ENCODE assay signal across 16 mouse cellular contexts in the genomic region with DNA sequence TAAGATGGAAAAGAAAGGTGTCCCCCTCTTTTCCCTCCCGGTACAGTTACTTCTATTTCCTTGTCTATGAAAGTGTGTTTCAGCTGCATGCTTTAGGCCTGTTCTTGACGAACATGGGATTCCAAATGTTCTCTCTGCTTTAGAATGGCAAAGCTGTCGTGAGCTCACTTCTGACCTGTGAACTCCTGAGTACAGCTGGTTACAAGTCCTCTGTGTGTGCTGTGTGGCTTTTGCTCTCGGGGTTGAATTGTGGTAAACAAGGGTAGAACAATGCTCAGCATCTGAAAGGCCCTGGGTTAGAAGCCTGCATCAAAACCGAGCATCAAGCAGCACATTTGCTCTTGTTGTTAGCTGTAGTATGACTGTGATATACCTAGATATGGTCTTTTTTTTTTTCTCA. TPM values are rescaled to one million over a fixed set of nuclear protein-coding genes. Genes with fewer than 3 reads are reported as not detected.
DNase-seq lines count a peak whose midpoint lies in the region; ATAC-seq and TF ChIP-seq lines count a peak whose summit lies in the region.
"Had no signal": no experiment of that assay in that cellular context is flagged by ENCODE, and none has a peak within 500 bp of the region (broad histone marks: within the 10 kb centered on the region; RNA-seq: fewer than 3 reads in every experiment).

No protein-coding gene starts in this region.

- peaks cover under 1% of the 10 kb centered on the region; the same call in 1 of the 2 replicates for H3K36me3 ChIP-seq in heart, embryonic 13.5 days
- no peaks in the 10 kb centered on the region for H3K36me3 ChIP-seq in kidney, postnatal 0 days (ENCODE audit: insufficient read depth, low read length)
- no peaks in the 10 kb centered on the region for H3K36me3 ChIP-seq in liver, embryonic 11.5 days (ENCODE audit: control insufficient read depth, insufficient read depth, low read length)
- H3K36me3 ChIP-seq: forebrain, embryonic 15.5 days; hindbrain, embryonic 10.5 days; midbrain, embryonic 12.5 days had no signal

- H3K4me3 ChIP-seq in heart, embryonic 13.5 days, result no peak overlapping the region
- H3K4me3 ChIP-seq in kidney, postnatal 0 days (replicated peaks; ENCODE audit: low read depth, low read length), result no peak overlapping the region
- H3K4me3 ChIP-seq in liver, embryonic 11.5 days (ENCODE audit: low read depth, low read length), result no peak overlapping the region
- H3K4me3 ChIP-seq: forebrain, embryonic 15.5 days; hindbrain, embryonic 10.5 days; midbrain, embryonic 12.5 days had no signal

- peak overlapping the region; percentile 42; the same call in 1 of the 2 replicates for H3K9ac ChIP-seq in heart, embryonic 13.5 days
- no peak overlapping the region for H3K9ac ChIP-seq in kidney, postnatal 0 days (ENCODE audit: low read depth, low read length)
- H3K9ac ChIP-seq in liver, embryonic 11.5 days (ENCODE audit: low read depth, low read length), result no peak overlapping the region
- H3K9ac ChIP-seq: forebrain, embryonic 15.5 days; midbrain, embryonic 12.5 days had no signal

- no peak for ATAC-seq in heart, embryonic 13.5 days (ENCODE audit: extremely low read depth, insufficient number of reproducible peaks, low FRiP score, low TSS enrichment)
- no peak for ATAC-seq in kidney, postnatal 0 days (replicated peaks; ENCODE audit: low FRiP score, low read depth)
- ATAC-seq in liver, embryonic 11.5 days (replicated peaks; ENCODE audit: low FRiP score), result no peak
- ATAC-seq: forebrain, embryonic 15.5 days had no signal

- no peak for DNase-seq in heart, adult 9 months (ENCODE audit: low spot score in 2 of 2)
- no peak for DNase-seq in kidney, postnatal 0 days (ENCODE audit: low spot score)
- DNase-seq in kidney, postnatal 36 days, result no peak
- DNase-seq in NIH3T3 (ENCODE audit: low read depth), result peak; percentile 57
- no peak for DNase-seq in liver, embryonic 11.5 days (ENCODE audit: low spot score)
- no peak for DNase-seq in adrenal gland, adult 2 months
- no peak for DNase-seq in adrenal gland, adult 8-10 months
- DNase-seq: adrenal gland, postnatal 14 days; cerebellum, adult 9-11 months; left cerebral cortex, postnatal 4 days; right cerebral cortex, adult 18-20 months; thymus, postnatal 25 days had no signal

- 60% methylated on average over 5 of the region's 5 CpGs for WGBS in heart, embryonic 13.5 days
- WGBS in kidney, postnatal 0 days, result 72% methylated on average over 5 of the region's 5 CpGs
- WGBS in liver, embryonic 11.5 days, result 66% methylated on average over 5 of the region's 5 CpGs

- peak overlapping the region; percentile 93 for H3K27ac ChIP-seq in heart, embryonic 13.5 days (replicated peaks)
- peak overlapping the region; percentile 81 for H3K27ac ChIP-seq in kidney, postnatal 0 days
- H3K27ac ChIP-seq in liver, embryonic 11.5 days (ENCODE audit: low read depth, low read length), result peak overlapping the region; percentile 73
- H3K27ac ChIP-seq: forebrain, embryonic 15.5 days; hindbrain, embryonic 10.5 days; midbrain, embryonic 12.5 days had no signal

- H3K4me2 ChIP-seq in heart, embryonic 13.5 days, result no peak overlapping the region
- no peak overlapping the region for H3K4me2 ChIP-seq in kidney, postnatal 0 days (ENCODE audit: low read length)
- no peak overlapping the region for H3K4me2 ChIP-seq in liver, embryonic 11.5 days
- H3K4me2 ChIP-seq: forebrain, embryonic 15.5 days; midbrain, embryonic 12.5 days had no signal

- peaks cover 18% of the 10 kb centered on the region for H3K4me1 ChIP-seq in heart, embryonic 13.5 days
- no peaks in the 10 kb centered on the region for H3K4me1 ChIP-seq in kidney, postnatal 0 days (replicated peaks; ENCODE audit: insufficient read depth, low read length)
- peaks cover 5% of the 10 kb centered on the region; the same call in 1 of the 2 replicates for H3K4me1 ChIP-seq in liver, embryonic 11.5 days (replicated peaks; ENCODE audit: control insufficient read depth, insufficient read depth, low read length)
- H3K4me1 ChIP-seq: forebrain, embryonic 15.5 days; midbrain, embryonic 12.5 days had no signal

- H3K27me3 ChIP-seq in heart, embryonic 13.5 days (replicated peaks), result no peaks in the 10 kb centered on the region
- H3K27me3 ChIP-seq in kidney, postnatal 0 days (ENCODE audit: insufficient read depth, low read length), result no peaks in the 10 kb centered on the region
- H3K27me3 ChIP-seq in liver, embryonic 11.5 days (replicated peaks; ENCODE audit: control insufficient read depth, insufficient read depth, low read length), result no peaks in the 10 kb centered on the region
- H3K27me3 ChIP-seq: forebrain, embryonic 15.5 days; midbrain, embryonic 12.5 days had no signal

- H3K9me3 ChIP-seq in heart, embryonic 13.5 days, result peaks cover 1% of the 10 kb centered on the region; the same call in 1 of the 2 replicates
- H3K9me3 ChIP-seq in kidney, postnatal 0 days (replicated peaks; ENCODE audit: low read length), result no peaks in the 10 kb centered on the region
- H3K9me3 ChIP-seq in liver, embryonic 11.5 days (ENCODE audit: control insufficient read depth, low read length), result no peaks in the 10 kb centered on the region
- H3K9me3 ChIP-seq: forebrain, embryonic 15.5 days; hindbrain, embryonic 10.5 days; midbrain, embryonic 12.5 days had no signal

- TF ChIP-seq CTCF in kidney, postnatal 0 days (IDR thresholded peaks at IDR 0.05; ENCODE audit: low read depth), result no peak

RNA-seq across cellular contexts. Expression of a gene that starts 6.3 kb away (rescaled TPM):
- polyA plus RNA-seq in heart, embryonic 13.5 days (2015; fragmentation: Nextera tagmentation; extraction: Ambion mirVana), result 18.0 and 19.8 TPM in 2 replicates
- polyA plus RNA-seq in kidney, postnatal 0 days (2015; fragmentation: Nextera tagmentation; extraction: Ambion mirVana), result 49.7 and 50.5 TPM in 2 replicates
- polyA plus RNA-seq in liver, embryonic 11.5 days (2014; fragmentation: Nextera tagmentation; extraction: Ambion mirVana), result 33.7 and 35.9 TPM in 2 replicates
- total RNA-seq in adrenal gland, adult 2 months (2021), result 10 to 100 TPM; 16.0 to 23.1 TPM
- polyA plus RNA-seq in adrenal gland, adult 2 months (2012; rRNA removed), result 14.5 and 16.2 TPM in 2 replicates
- 10 to 100 TPM; 20.9 to 28.1 (median 23.5) TPM for total RNA-seq in adrenal gland, adult 8-10 months (2022)

RNA-seq across cellular contexts. Expression of a gene that starts 14.6 kb away (rescaled TPM):
- polyA plus RNA-seq in heart, embryonic 13.5 days (2015; fragmentation: Nextera tagmentation; extraction: Ambion mirVana), result 10.9 and 12.3 TPM in 2 replicates
- polyA plus RNA-seq in kidney, postnatal 0 days (2015; fragmentation: Nextera tagmentation; extraction: Ambion mirVana), result 17.2 and 18.6 TPM in 2 replicates
- 14.9 and 18.5 TPM in 2 replicates for polyA plus RNA-seq in liver, embryonic 11.5 days (2014; fragmentation: Nextera tagmentation; extraction: Ambion mirVana)
- 10 to 100 TPM; 14.7 to 24.6 TPM for total RNA-seq in adrenal gland, adult 2 months (2021)
- 34.1 and 37.2 TPM in 2 replicates for polyA plus RNA-seq in adrenal gland, adult 2 months (2012; rRNA removed)
- total RNA-seq in adrenal gland, adult 8-10 months (2022), result 10 to 100 TPM; 20.4 to 25.9 (median 22.7) TPM

RNA-seq across cellular contexts. Expression of a gene that starts 14.8 kb away (rescaled TPM):
- polyA plus RNA-seq in heart, embryonic 13.5 days (2015; fragmentation: Nextera tagmentation; extraction: Ambion mirVana), result 27.1 and 28.0 TPM in 2 replicates
- 35.0 and 37.4 TPM in 2 replicates for polyA plus RNA-seq in kidney, postnatal 0 days (2015; fragmentation: Nextera tagmentation; extraction: Ambion mirVana)
- 32.6 and 33.3 TPM in 2 replicates for polyA plus RNA-seq in liver, embryonic 11.5 days (2014; fragmentation: Nextera tagmentation; extraction: Ambion mirVana)
- total RNA-seq in adrenal gland, adult 2 months (2021), result 1 to 10 TPM; 7.0 to 9.8 TPM
- polyA plus RNA-seq in adrenal gland, adult 2 months (2012; rRNA removed), result 7.1 and 9.0 TPM in 2 replicates
- total RNA-seq in adrenal gland, adult 8-10 months (2022), result 10 to 100 TPM in 2 of 4 experiments, 1 to 10 TPM in 2; 9.3 to 16.1 (median 12.2) TPM

RNA-seq across cellular contexts. Expression of a gene that starts 36.4 kb away (rescaled TPM):
- polyA plus RNA-seq in heart, embryonic 13.5 days (2015; fragmentation: Nextera tagmentation; extraction: Ambion mirVana), result 52.4 and 53.9 TPM in 2 replicates
- polyA plus RNA-seq in kidney, postnatal 0 days (2015; fragmentation: Nextera tagmentation; extraction: Ambion mirVana), result 55.3 and 57.4 TPM in 2 replicates
- 60.4 and 63.0 TPM in 2 replicates for polyA plus RNA-seq in liver, embryonic 11.5 days (2014; fragmentation: Nextera tagmentation; extraction: Ambion mirVana)
- total RNA-seq in adrenal gland, adult 2 months (2021), result 10 to 100 TPM; 68.0 to 76.1 TPM
- polyA plus RNA-seq in adrenal gland, adult 2 months (2012; rRNA removed), result 10.3 and 10.7 TPM in 2 replicates
- total RNA-seq in adrenal gland, adult 8-10 months (2022), result 10 to 100 TPM; 57.2 to 75.2 (median 66.6) TPM

RNA-seq across cellular contexts. Expression of a gene that starts 37.3 kb away (rescaled TPM):
- polyA plus RNA-seq in heart, embryonic 13.5 days (2015; fragmentation: Nextera tagmentation; extraction: Ambion mirVana), result 27.3 and 29.9 TPM in 2 replicates
- polyA plus RNA-seq in kidney, postnatal 0 days (2015; fragmentation: Nextera tagmentation; extraction: Ambion mirVana), result 33.3 and 34.2 TPM in 2 replicates
- polyA plus RNA-seq in liver, embryonic 11.5 days (2014; fragmentation: Nextera tagmentation; extraction: Ambion mirVana), result 42.6 and 44.8 TPM in 2 replicates
- total RNA-seq in adrenal gland, adult 2 months (2021), result 10 to 100 TPM; 42.1 to 51.1 TPM
- polyA plus RNA-seq in adrenal gland, adult 2 months (2012; rRNA removed), result 25.5 and 34.2 TPM in 2 replicates
- total RNA-seq in adrenal gland, adult 8-10 months (2022), result 10 to 100 TPM; 46.9 to 89.6 (median 65.8) TPM
